Mouse (Mus musculus) myocyte (in vitro differentiated cells): ENCODE measurements around the gene Srrm4.

Experiments used
- CEBPB ChIP-seq: IDR thresholded peaks from 2 replicates; pipeline ENCODE4 v1.6.1; 2011; ENCODE audit warnings: mild to moderate bottlenecking, moderate library complexity; ENCODE audit not compliant: poor library complexity, insufficient read depth, severe bottlenecking
- E2F4 ChIP-seq: IDR thresholded peaks from one replicate; pipeline ENCODE4 v1.6.1; 2011; ENCODE audit warnings: mild to moderate bottlenecking, control low read depth, moderate library complexity; ENCODE audit not compliant: insufficient read depth
- MAX ChIP-seq: IDR thresholded peaks from one replicate; pipeline ENCODE4 v1.6.1; 2011; ENCODE audit warnings: low read depth, mild to moderate bottlenecking, control low read depth
- MYOD1 ChIP-seq, 3 experiments: IDR thresholded peaks; one replicate each; pipeline ENCODE4 v1.6.1; 2011; ENCODE audit warnings: control low read depth in 2 of 3, low read depth in 2 of 3, mild to moderate bottlenecking in 2 of 3, moderate library complexity in 1 of 3; ENCODE audit not compliant: insufficient read length in 2 of 3, control insufficient read depth in 1 of 3
- MYOG ChIP-seq, 3 experiments: IDR thresholded peaks; one replicate each; pipeline ENCODE4 v1.6.1; 2011; ENCODE audit warnings: control low read depth in 2 of 3, low read depth in 2 of 3, mild to moderate bottlenecking in 2 of 3; ENCODE audit not compliant: insufficient read length in 2 of 3, control insufficient read depth in 1 of 3, insufficient read depth in 1 of 3
- POLR2A ChIP-seq: IDR thresholded peaks from one replicate; pipeline ENCODE4 v1.6.1; 2011; ENCODE audit warnings: low read depth, mild to moderate bottlenecking, control low read depth, moderate library complexity; ENCODE audit not compliant: insufficient read length
- POLR2AphosphoS2 ChIP-seq: IDR thresholded peaks from one replicate; pipeline ENCODE4 v1.6.1; 2011; ENCODE audit warnings: low read depth, control low read depth; ENCODE audit not compliant: insufficient read length
- REST ChIP-seq: IDR thresholded peaks from one replicate; pipeline ENCODE4 v1.6.1; 2011; ENCODE audit warnings: mild to moderate bottlenecking, control low read depth, moderate library complexity; ENCODE audit not compliant: insufficient read depth, insufficient read length
- SRF ChIP-seq: IDR thresholded peaks from one replicate; pipeline ENCODE4 v1.6.1; 2011; ENCODE audit warnings: low read depth; ENCODE audit not compliant: control insufficient read depth, insufficient read length
- TCF12 ChIP-seq: IDR thresholded peaks from one replicate; pipeline ENCODE4 v1.6.1; 2011; ENCODE audit warnings: mild to moderate bottlenecking, control low read depth; ENCODE audit not compliant: poor library complexity, insufficient read depth, severe bottlenecking
- TCF3 ChIP-seq: IDR thresholded peaks from one replicate; pipeline ENCODE4 v1.6.1; 2011; ENCODE audit warnings: low read depth, control low read depth; ENCODE audit not compliant: insufficient read length
- USF1 ChIP-seq: IDR thresholded peaks from one replicate; pipeline ENCODE4 v1.6.1; 2011; ENCODE audit warnings: low read depth, mild to moderate bottlenecking, control low read depth, moderate library complexity

DNA sequence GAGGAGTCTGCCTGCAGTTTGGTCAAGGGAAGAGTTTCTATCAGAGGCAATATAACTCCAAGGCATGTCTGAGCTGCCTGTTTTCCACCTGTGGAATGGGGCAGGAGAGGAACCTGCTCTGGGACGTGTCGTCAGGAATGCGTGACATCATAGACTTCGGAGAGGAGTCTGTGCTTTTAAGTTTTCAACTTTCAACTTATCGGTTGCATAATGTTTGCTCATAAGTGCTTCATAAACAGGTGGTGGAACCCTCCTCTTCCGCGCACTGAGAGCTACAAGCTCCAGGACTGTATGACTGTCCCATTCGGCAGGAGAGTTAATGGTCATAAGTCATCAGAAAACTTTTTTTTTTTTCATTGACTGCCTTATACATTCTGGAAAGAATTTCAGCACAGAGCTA lies 167.9 kb downstream of the Srrm4 start:
- TF ChIP-seq MAX (no peak), TCF3 (no peak), TCF12 (no peak), POLR2A (no peak), MYOG (IDR thresholded peaks at IDR 0.05; ENCODE audit: control insufficient read depth in 1 of 3, insufficient read depth in 1 of 3, insufficient read length in 2 of 3, low read depth in 2 of 3) (no peak), E2F4 (no peak), POLR2AphosphoS2 (no peak), MYOD1 (IDR thresholded peaks at IDR 0.05; ENCODE audit: control insufficient read depth in 1 of 3, insufficient read length in 2 of 3, low read depth in 2 of 3) (no peak), USF1 (no peak), CEBPB (no peak), REST (no peak), SRF (no peak)
